Mouse (Mus musculus): ENCODE results near the gene Ext2.

Gene Ext2

DNA sequence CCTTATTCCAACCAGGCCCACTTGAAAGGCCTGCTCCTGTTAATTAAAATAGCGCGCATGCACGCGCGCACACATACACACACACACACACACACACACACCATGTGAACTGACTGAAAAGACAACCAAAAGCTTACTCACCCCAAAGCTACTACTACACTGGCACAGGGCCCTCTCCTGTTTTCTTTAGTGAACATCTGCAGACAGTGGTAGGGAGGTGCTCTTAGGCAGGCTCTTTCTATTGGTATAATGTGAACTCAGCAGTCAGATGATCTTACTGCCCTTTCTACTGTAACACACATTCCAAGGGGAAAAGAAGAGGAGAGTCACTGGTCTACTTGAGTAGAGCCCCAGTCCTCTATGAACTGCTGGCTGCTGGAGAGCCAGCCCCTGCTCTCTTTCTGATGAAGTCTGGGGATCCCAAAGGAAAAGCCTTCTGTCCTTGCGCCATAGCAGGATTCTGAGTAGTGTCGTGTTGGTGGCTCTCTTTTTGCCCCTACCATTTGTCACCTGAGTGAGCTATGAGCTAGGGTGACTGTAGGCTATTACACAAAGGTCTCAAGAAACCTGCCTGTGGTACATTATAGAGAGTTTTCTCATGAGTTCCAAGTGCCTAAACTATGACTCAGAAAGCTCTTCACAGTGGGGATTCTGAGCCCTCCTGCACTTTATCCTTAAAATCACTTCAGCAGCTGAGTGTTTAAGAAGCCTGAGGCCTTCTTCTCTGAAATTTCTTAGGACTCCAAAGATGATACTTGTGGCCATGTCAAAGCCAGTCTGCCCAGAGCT is 45.9 kb downstream of the Ext2 start:
- DNase-seq (ENCODE audit: low read depth), result no peak

DNA sequence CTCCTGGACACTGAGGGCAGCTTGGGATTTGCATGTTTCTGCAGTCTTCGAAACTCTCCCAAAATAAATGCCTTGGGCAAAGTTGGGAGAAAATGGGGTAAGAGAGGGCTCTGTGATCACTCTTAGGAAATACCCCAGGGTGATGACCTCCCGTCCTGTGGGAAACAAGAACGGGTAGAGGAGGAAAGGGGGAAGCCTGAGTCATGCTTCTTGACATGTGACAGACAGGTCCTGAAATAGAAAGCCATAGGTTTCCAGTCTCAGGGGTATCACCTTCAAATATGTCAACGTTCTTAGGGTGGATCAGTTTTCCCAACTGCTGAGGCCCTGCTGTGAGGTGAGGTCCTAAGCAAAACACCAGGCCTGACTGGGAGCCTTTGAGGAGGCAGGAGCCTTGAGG is 46.9 kb downstream of the Ext2 start:
- no peak for DNase-seq (ENCODE audit: low read depth)

DNA sequence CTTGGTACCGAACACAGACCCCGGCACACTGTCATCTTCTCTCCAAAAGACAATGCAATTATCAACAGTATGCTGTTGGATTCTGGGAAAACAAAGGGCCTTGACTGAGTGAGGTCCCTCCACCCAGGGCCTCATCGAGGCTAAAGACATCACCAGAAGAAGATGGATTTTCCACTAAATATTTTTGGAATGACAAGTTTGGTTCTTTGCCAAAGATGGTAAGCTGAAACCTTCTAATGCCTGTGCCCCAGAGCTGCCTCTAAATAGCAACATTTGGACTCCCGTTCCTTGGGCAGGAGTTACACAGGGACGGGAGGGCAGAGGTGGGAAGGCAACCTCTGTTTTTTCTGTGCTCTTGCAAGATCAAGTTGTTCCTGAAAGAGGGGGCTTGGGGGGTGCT is 47.4 kb downstream of the Ext2 start:
- no peak for DNase-seq (ENCODE audit: low read depth)

DNA sequence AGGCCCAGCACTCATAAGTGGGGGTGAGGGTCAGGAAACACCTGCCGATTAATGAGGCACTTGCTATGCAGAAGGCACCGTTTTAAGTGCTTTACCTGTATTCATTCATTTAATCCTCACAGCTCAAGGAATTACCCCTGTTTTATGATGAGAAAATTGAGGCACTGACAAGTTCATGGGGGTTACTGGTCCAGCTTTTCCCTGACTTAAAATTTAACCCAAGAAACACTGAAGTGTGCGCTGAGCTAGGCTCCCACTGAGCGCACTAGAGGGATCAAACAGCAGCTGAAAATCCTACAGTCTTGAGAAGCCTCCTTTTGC is 49.6 kb downstream of the Ext2 start:
- DNase-seq (ENCODE audit: low read depth), result no peak

DNA sequence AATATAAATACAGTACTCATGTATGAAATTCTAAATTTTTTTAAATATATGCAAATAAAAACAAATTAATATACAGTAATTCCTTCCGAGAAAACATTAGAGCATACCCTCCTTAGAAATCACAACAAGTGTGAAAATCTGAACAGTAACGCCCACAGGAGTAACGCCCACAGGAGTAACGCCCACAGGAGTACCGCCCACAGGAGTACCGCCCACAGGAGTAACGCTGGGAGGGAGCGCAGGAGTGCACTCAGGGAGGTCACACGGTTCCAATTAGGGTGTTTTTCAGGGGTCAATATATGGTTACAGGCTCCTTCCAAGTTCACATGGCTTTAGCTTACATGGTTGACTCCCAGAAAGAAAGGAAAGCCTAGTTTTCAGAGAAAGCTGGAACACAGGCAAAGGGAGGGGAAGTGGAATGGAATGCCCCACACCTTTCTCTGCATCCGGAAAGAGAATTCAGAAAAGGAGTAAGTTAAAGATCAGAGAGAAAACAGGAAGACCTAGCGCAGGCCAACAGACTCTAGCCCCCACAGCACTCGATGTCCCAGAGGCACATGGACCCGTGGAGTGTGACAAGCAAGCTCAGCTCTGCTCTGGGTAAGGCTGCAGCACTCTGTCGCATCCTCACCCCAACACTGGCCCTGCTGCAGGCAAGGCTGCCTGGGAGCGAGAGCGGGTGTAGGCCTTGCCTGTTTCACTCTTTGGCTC is 50.2 kb downstream of the Ext2 start:
- DNase-seq (ENCODE audit: low read depth), result peak; percentile 63

DNA sequence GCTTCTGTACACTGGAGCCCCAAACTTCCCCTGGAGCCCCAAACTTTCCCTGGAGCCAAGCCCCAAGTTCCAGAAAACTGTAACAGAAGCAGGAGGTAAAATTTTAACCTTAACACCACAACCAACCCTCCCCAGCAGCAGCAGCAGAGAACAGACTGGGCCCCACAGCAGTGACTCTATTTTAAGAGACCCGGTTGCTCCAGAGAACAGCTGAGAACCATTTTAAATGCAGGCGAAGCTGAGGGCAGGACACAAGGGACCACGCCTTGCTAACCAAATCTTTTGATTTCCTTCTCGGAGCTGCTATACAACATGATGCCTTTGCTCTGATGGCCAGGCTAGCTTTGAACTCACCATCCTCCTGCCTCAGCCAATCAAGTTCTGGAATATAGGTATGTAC is 51.5 kb downstream of the Ext2 start:
- DNase-seq (ENCODE audit: low read depth), result no peak

DNA sequence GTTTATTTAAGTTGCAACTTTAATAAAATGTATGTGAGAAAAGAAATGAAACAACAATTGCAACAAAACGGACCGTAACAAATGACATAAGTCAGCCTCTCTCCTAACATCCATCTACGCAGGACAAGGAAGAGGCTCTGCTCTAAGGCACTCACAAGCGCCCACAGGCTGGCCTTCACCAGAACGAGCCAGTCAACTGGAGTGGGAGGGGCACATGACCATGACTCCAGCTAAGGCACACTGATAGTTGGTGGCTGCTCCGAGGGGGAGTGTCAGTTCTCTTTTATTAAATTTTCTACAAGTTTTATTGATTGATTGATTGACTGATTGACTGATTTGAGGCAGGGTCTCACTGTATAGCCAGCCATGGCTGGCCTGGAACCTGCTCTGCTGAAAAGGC is 52.5 kb downstream of the Ext2 start:
- no peak for DNase-seq (ENCODE audit: low read depth)

DNA sequence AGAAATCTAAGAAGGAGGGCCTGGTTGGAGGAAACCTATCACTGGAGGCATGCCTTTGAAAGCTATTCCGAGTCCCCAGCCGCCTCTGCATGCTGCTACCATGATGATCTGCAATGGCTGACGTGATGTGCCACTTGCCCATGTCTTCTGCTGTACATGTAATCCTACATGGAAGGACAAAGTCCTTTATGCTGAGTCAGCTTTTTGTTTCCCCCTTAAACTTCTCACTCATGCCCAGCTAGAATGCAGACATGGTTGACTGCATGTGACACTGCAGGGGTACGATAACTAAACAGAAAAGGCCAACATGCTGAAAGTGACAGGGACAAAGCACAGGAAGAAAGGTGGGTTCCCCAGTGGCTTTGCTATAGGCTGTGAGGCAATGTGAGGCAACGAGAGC is 56.6 kb downstream of the Ext2 start:
- DNase-seq (ENCODE audit: low read depth), result no peak

DNA sequence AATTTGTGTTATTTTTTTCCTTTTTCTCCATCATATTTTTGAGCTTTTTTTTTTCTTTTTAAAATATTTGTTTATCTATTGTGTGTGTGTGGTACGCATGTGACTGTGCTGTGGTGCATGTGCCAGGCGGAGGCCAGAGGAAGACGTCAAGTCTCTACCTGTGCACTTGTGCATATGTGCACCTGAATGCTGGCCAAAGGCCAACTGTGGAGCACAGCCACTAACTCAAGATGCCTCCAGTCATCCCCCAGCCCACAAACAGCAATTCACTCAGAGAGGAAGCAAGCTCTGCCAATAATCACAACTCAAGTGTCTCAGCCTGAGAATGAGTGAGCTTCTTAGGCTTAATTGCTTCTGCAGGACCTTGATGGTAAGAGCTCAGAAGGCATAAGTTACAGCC is 58.2 kb downstream of the Ext2 start:
- no peak for DNase-seq (ENCODE audit: low read depth)

DNA sequence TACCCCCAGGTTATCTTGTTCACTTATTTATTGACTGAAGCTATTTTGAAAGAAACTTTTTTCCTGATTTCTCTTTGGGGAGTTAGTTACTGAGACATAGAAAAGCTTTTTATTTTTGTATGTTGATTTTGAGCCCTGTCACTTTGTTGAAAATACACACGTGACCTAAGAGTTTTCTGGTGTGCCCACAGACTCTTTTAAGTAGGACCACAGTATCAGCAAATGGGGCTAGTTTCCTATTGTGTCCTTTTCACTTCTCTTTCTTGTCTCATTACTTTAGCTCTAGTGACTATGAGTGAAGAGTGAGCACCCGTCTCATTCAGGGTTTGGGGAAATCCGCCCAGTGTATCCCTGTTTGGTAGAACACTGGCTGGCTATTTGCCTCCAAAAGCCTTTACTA is 62.0 kb downstream of the Ext2 start:
- no peak for DNase-seq (ENCODE audit: low read depth)

DNA sequence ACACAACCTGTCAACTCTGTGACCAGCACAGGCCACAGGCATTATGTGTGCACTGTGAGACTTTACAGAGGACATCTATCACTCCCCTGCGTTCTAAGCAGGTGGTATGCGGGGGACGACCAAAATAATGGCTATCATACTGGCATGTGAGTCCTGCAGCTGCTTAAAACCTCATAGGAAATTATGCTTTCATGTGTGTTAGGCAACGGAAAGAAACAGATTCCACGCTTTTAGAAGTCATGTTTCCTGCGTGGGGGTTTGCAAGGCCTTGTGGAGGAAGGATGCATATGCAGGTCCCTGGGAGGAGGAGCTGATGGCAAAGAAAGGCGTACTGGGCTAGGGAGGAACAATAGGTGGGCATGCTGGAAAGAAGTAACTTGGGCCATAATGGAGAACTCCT is 63.2 kb downstream of the Ext2 start:
- DNase-seq (ENCODE audit: low read depth), result no peak

DNA sequence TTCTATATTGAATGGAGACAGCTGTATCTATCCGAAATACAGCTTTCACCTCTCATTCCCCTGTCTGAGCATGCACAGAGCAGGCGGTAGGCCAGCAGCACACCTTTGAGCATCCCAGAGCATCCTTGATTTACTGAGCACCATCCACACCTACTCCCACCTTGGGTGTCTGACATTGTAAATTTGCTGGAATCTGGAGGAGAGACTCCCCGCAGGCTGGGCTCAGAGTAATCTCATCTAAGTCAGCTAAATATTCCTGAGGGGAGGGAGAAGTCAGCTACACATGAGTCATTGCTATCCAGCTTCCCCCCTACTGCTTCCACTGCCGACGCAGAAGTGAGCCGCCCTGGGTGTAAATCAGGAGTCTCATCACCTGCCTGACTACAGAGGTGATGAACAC is 64.1 kb downstream of the Ext2 start:
- DNase-seq (ENCODE audit: low read depth), result no peak

DNA sequence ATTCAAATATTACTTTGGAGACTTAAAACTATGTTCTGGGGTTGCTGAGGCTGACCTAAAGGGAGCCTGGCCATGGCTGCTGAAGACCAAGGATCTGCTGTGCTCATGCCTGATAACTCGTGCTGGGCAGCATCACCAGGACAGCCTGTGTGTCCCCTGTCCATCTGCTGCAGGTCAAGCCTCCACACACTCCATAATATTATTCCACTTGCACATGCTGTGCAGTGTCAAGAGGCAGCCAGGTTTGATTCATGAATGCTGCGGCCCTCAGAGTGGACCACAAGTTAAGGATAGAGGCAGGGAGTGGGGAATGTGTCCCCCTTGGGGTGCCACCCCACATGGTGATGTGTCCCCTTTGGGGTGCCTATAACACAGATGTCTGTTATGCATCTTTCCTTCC is 68.0 kb downstream of the Ext2 start:
- DNase-seq (ENCODE audit: low read depth), result no peak

DNA sequence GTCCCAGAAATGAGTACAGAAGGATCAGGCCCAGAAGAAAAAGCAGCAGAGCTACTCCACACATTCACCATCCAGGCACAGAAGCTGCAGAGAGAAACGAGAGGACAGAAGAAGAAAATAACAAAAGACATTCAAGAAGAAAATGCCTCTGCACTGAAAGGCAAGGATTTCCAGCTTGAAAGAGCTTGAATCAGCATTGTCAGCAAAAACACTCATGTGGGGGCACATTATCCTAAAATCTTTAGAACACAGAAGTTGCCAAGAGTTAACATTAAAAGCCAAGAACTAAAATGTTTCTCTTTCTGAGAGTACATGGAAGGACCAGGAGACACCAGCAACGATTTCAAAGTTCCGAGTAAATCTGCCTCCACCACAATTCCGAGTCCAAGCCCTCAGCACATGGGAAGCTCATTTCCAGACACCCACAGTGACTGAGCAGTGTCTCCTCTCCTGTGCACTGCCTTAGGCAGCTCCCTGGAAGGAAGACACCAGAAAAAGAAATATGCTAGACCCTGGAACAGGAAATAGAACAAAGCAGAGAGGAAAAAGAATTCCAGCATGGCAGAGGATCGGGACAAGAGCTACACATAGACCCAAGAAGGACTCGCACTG is 69.1 kb downstream of the Ext2 start:
- DNase-seq (ENCODE audit: low read depth), result no peak

DNA sequence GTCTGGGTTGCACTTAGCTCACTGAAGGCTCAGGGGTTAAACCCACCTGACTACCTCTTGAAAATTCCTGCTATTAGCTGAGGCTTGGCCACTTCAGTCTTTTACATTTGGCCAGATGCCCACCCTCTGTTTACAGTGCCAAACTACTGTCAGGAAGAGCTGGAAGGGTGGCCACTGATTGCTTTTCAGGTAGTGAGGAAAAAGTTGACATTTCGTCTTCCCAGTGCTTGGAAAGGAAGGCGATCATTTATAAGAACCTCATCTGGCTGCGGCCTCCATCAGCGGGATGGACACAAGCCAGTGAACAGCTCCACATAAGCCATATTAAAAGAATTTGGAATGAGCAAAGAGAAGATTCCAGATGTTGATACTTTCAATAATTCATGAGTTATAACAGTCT is 72.7 kb downstream of the Ext2 start:
- no peak for DNase-seq (ENCODE audit: low read depth)

DNA sequence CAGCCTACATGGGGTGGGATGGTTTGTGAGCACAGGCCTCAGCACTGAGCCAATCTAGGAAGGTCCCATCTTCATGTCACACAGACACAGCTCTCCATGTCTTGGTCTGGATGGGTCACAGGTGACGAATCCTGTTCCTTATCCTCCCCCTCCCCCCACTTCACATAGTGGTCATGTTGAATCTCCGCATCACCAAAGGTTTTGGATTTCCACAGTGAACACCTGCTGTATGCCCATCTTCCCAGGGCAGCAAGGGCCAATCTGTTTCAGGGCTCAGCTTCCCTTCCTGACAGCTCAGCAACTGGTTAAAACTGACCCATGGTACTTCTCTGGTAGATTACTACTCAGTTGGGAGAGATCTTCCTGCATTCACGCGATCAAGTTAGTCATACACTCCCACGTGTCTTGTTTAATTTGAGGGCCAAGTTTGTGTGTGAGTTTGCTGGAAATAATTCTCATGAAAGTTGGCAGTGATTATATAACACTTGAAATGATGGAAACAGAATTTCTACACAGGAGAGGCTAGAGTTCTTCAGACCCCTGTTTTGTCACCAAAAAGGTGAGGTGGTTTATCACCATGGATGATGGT is 74.7 kb downstream of the Ext2 start:
- DNase-seq (ENCODE audit: low read depth), result no peak

DNA sequence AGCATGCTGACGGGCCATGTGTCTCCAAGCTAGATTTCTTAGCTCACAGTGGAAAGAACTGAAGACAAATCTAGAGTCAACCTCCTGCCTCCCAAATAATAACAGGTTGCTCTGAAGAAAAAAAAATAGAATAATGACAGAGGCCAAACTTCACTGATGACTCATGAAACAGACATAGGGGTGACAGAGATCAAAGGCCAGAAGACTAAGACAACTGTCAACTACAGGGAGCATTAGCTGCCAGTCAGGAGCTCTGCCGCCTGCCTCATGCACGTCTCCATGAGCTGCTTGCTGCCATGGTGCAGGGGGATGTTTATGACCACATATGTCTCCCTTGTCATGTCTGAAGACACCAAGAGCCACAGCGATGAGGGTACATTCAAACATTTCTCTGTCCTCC is 75.7 kb downstream of the Ext2 start:
- no peak for DNase-seq (ENCODE audit: low read depth)

DNA sequence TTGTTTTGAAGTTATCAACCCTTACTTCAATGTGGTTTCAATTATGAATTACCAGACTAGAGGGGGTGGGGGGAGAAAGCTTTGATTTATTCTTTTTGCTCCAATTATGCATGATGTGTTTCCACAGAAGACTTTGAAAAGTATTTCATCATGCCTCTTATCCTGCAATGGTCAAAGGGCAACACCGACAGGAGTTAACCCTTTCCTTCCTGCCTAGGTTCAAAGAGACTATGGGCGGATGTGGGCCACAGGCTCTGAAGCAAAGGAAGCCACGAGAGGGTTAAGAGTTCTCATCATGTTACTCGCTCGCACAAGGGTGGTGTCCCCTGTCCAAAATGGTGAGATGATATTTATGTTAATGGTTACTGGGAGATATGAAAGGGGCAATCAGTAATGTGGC is 76.2 kb downstream of the Ext2 start:
- peak; percentile 76 for DNase-seq (ENCODE audit: low read depth)

DNA sequence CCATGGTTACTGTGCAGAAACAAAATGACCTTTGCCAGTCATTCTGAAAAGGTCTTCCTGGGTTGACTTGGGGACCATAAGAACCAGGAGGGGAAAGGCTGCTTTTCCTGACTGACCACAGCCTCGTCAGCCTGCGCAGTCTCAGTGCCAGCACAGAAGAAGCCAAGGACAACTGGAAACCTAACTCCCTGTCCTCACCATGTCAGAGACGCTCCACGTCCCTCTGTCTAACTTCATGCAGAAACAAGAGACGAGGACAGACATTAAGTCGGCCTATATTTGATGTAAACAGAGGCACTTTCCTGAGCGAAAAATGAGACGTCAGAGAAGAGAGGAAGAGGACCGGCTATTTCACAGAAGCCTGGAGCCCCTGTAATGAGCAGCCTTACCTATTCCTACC is 76.6 kb downstream of the Ext2 start:
- no peak for DNase-seq (ENCODE audit: low read depth)

DNA sequence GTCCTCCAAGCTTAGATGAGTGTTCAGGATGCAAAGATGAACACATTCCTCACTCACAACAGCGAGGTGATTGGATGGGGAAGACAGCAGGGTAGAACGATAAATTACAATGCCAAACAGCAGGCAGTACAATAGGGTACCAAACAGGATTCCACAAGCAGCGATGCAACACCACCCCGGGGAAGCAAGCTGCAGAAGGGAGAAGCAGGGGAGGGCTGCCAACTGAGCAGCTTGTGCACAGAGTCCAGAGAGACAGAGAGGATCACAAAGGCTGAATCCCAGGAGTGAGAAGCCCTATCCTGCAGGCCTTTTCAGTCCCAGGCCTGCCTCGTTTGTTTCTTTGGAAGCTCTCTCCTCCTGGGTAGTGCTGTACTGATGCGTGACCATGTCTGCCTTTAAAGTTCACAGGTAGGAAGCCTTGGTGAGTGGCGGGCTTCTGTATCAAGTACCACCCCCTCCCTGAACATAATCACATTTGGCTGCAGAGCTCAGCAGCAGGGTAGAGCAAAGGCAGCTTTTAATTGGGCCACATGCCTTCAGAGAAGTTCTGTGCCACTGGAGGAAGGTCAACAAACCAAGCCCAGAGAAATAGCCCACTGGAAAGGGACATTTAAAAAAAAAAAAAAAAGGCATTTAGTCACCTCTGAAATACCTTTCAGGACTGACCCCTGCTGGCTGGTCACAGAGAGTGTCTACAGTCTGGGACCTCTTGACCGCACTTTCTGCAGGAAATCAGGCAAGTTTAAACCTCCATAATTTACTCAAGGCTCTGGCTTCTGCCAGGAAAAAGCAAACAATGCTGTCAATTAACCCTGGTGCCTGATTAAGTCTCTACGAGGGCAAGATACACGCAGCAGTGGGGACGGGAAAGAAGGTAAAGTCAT is 77.8 kb downstream of the Ext2 start:
- no peak for DNase-seq (ENCODE audit: low read depth)

DNA sequence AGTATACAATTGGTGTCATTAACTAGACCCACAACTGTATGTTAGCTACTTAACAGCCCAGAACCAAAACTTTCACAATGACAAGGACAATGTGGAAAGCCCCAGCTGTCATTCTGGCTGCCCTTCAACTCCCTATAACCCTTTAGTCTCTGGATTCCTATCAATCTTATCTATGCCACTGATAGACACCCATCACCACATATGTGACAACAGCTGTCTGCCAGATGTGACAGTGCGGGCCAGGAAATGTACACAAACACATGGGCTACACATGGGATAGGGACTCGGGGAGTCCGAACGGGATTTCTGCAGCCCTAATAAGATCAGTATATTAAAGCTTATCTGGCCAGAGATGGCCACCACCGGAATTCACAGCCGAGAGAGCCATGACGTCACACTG is 80.7 kb downstream of the Ext2 start:
- peak; percentile 25 for DNase-seq (ENCODE audit: low read depth)

DNA sequence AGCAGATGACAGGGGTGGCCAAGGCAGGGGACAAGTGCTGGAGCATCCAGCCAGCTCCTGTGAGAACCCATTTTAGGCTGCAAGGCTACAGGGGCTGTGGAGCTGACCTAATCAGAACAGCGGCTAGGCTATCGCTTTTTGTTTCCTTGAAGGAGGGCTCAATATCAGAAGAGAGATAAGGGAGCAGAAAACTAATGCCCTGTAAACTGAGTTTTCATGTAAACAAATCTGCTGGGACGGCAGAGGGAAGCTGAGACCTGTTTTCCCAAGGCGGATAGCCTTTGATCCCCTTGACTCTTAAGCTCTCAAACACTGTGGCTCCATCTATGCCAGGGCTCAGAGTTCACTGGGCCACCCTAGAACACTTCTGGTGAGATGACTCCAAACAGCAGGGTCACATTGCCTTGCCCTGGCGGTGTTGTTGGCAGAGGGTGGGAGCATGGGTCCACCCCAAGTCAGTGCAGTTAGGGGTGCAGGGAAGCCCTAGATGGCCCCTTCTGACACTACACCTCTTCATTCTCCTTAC is 83.3 kb downstream of the Ext2 start:
- DNase-seq (ENCODE audit: low read depth), result no peak
